Mouse (Mus musculus): ENCODE data around the gene Atp2b4. TPM values are rescaled to one million over a fixed set of nuclear protein-coding genes. Genes with fewer than 3 reads are reported as not detected.
"Not testable (repeated sequence)": the region's sequence is repeated elsewhere in the genome, so short reads cannot be mapped to it uniquely, and the experiment has no call there.

Atp2b4 gene
- polyA plus RNA-seq, 1 experiment, result 22.8 TPM

DNA sequence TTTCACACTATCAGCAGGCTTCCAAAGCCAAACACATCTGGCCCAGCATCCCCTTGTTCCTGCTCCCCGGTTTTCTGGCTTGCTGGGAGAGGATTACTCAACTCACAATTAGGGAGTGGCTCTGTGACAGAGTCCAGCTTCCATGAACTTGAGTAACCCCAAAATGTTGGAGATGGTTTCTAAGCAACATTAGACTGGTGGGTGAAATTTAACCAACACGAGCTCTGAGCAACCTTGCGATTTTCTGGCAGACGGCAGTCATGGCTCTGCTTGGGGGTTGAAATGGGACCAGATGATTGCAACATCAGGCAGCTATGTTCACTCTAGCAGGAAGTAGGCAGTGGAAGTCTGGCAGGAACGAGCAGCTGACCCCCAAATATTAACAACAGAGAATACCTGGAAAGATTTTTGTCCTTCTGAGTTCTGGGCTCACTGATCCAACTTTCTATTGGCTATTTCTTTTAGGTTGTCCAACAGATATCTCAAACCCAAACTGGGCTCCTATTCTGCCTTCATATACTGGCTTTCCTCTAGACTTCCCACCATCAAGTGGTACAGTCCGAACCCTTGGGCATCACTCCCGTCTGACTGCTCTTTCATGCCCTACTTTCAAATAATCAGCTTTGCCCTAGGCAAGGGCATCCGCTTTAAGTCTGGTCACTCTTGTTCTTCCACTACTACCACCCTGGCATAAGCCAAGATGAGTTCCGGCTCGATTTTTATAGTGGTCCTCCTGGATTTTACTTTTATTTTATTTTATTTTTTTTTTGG is 114.9 kb downstream of the Atp2b4 start:
- TF ChIP-seq CTCF (IDR thresholded peaks at IDR 0.05; ENCODE audit: control insufficient read depth, insufficient read depth, insufficient replicate concordance, low read depth, low read length) (no peak), POLR2A (IDR thresholded peaks at IDR 0.05; ENCODE audit: control insufficient read depth, low read depth, low read length) (no peak)
- no peak overlapping the region for H3K4me3 ChIP-seq (ENCODE audit: control insufficient read depth, low read depth, low read length)
- peaks cover 8% of the 10 kb centered on the region for H3K4me1 ChIP-seq (ENCODE audit: control insufficient read depth, insufficient read depth, low read length)
- H3K27ac ChIP-seq (ENCODE audit: control insufficient read depth, insufficient read depth, low read depth, low read length), result no peak overlapping the region
- H3K27me3 ChIP-seq (ENCODE audit: control insufficient read depth, insufficient read depth, low read length), result no peaks in the 10 kb centered on the region
- no peaks in the 10 kb centered on the region for H3K36me3 ChIP-seq (ENCODE audit: control insufficient read depth, insufficient read depth, low read length)

DNA sequence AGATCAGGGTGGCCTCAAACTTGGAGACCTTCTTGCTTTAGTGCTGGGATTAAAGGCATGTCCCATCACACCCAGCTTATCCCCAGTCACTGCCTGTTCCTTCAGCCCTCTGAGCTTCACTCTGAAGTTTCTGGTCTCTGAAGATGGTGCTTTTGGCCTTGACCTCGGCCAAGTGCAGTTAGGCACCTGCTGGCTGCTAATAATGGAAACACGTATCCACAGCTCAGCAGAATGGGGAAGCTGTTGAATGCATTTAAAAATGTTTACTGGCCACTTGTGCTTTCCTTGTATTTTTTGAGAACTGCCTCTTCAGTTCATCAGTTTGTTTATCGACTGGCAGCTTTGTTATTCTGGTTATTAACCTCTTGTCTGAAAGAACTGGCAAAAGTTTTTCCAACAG is 129.0 kb downstream of the Atp2b4 start:
- TF ChIP-seq POLR2A (IDR thresholded peaks at IDR 0.05; ENCODE audit: control insufficient read depth, low read depth, low read length), result no peak
- TF ChIP-seq CTCF (IDR thresholded peaks at IDR 0.05; ENCODE audit: control insufficient read depth, insufficient read depth, insufficient replicate concordance, low read depth, low read length), result no peak
- Histone ChIP-seq H3K27ac (ENCODE audit: control insufficient read depth, insufficient read depth, low read depth, low read length) (no peak overlapping the region), H3K27me3 (ENCODE audit: control insufficient read depth, insufficient read depth, low read length) (no peaks in the 10 kb centered on the region), H3K4me1 (ENCODE audit: control insufficient read depth, insufficient read depth, low read length) (no peaks in the 10 kb centered on the region), H3K36me3 (ENCODE audit: control insufficient read depth, insufficient read depth, low read length) (no peaks in the 10 kb centered on the region), H3K4me3 (ENCODE audit: control insufficient read depth, low read depth, low read length) (no peak overlapping the region)

DNA sequence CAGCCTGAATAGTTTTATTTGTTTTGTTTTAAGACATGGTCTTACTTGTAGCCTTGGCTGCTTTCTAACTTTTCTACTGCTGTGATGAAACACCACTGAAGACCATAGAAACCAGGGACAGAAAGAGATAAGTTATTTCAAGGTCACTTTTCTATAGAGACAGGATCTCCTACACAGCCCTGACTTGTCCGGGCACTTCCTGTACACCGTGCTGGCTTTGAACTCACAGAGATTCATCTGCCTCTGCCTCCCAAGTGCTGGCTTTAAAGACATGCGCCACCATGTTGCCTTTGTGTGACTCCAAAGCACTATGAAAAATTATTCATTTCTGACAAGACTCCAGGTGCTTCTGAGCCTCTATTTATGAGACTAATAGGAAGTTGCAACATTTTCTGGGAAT is 129.6 kb downstream of the Atp2b4 start:
- TF ChIP-seq POLR2A (IDR thresholded peaks at IDR 0.05; ENCODE audit: control insufficient read depth, low read depth, low read length), result no peak
- no peak for TF ChIP-seq CTCF (IDR thresholded peaks at IDR 0.05; ENCODE audit: control insufficient read depth, insufficient read depth, insufficient replicate concordance, low read depth, low read length)
- no peaks in the 10 kb centered on the region for H3K36me3 ChIP-seq (ENCODE audit: control insufficient read depth, insufficient read depth, low read length)
- no peaks in the 10 kb centered on the region for H3K4me1 ChIP-seq (ENCODE audit: control insufficient read depth, insufficient read depth, low read length)
- H3K4me3 ChIP-seq (ENCODE audit: control insufficient read depth, low read depth, low read length), result no peak overlapping the region
- no peaks in the 10 kb centered on the region for H3K27me3 ChIP-seq (ENCODE audit: control insufficient read depth, insufficient read depth, low read length)
- no peak overlapping the region for H3K27ac ChIP-seq (ENCODE audit: control insufficient read depth, insufficient read depth, low read depth, low read length)

DNA sequence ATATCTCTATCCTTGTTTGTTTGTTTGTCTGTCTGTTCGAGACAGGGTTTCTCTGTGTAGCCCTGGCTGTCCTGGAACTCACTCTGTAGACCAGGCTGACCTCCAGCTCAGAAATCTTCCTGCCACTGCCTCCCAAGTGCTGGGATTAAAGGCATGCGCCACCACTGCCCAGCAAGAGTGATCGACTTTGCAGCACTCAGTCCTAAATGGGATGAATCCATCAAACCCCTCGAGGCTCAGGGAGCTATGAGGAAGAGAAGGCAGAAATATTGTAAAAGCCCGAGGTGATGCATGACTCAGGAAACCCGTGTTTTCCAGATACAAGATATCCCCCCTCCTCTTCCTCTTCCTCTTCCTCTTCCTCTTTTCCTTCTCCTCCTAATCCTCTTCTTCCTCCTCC is 130.1 kb downstream of the Atp2b4 start:
- Histone ChIP-seq H3K27me3 (ENCODE audit: control insufficient read depth, insufficient read depth, low read length) (no peaks in the 10 kb centered on the region), H3K4me3 (ENCODE audit: control insufficient read depth, low read depth, low read length) (no peak overlapping the region), H3K27ac (ENCODE audit: control insufficient read depth, insufficient read depth, low read depth, low read length) (no peak overlapping the region)

DNA sequence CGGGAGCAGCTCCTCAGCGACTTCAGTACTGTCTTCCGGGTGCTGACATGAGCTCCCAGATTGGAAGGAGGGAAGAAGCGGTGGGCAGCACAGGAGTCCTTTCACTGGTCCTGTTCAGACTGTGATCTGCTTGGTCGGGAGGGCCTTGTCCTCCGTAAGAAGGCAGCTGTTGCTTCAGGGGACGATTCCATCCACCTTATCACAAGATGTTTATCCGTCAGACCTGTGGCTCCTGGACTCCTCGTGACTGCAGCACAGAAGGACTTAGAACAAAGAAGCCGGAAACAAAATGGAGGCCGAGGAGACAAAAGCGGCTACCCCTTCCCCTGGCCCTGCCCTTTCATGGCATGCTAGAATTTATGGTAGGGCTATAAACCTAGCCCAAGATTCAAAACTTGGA is 130.7 kb downstream of the Atp2b4 start:
- Histone ChIP-seq H3K27me3 (ENCODE audit: control insufficient read depth, insufficient read depth, low read length) (no peaks in the 10 kb centered on the region), H3K36me3 (ENCODE audit: control insufficient read depth, insufficient read depth, low read length) (no peaks in the 10 kb centered on the region), H3K27ac (ENCODE audit: control insufficient read depth, insufficient read depth, low read depth, low read length) (no peak overlapping the region), H3K4me3 (ENCODE audit: control insufficient read depth, low read depth, low read length) (peak overlapping the region; percentile 2; the same call in 1 of the 2 replicates), H3K4me1 (ENCODE audit: control insufficient read depth, insufficient read depth, low read length) (no peaks in the 10 kb centered on the region)
- TF ChIP-seq CTCF (IDR thresholded peaks at IDR 0.05; ENCODE audit: control insufficient read depth, insufficient read depth, insufficient replicate concordance, low read depth, low read length) (no peak), POLR2A (IDR thresholded peaks at IDR 0.05; ENCODE audit: control insufficient read depth, low read depth, low read length) (no peak)

More for the DNA sequence above, 130.1 kb downstream of the Atp2b4 start:
- no peaks in the 10 kb centered on the region for H3K36me3 ChIP-seq (ENCODE audit: control insufficient read depth, insufficient read depth, low read length)
- no peaks in the 10 kb centered on the region for H3K4me1 ChIP-seq (ENCODE audit: control insufficient read depth, insufficient read depth, low read length)
- TF ChIP-seq POLR2A (IDR thresholded peaks at IDR 0.05; ENCODE audit: control insufficient read depth, low read depth, low read length), result no peak
- TF ChIP-seq CTCF (IDR thresholded peaks at IDR 0.05; ENCODE audit: control insufficient read depth, insufficient read depth, insufficient replicate concordance, low read depth, low read length), result no peak

DNA sequence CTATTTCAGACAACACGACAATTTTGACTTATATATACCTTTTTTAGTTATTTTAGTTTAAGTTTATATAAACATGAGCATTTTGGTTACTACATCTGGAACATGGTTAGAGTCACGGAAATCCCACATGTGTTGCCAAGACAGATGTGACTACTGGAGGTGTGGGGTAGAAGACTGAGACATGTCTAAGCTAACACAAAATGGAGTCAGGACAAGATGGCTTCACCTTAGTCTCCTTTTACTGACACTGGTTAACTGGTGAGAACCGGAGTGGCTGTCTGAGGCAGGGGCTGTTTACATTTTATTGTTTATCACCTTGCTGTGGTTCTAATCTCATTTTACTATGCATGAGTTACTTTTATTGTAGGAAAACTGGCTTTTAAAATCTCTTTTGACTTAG is 132.2 kb downstream of the Atp2b4 start:
- H3K27me3 ChIP-seq (ENCODE audit: control insufficient read depth, insufficient read depth, low read length), result no peaks in the 10 kb centered on the region
- no peak overlapping the region for H3K27ac ChIP-seq (ENCODE audit: control insufficient read depth, insufficient read depth, low read depth, low read length)
- no peak overlapping the region for H3K4me3 ChIP-seq (ENCODE audit: control insufficient read depth, low read depth, low read length)
- H3K4me1 ChIP-seq (ENCODE audit: control insufficient read depth, insufficient read depth, low read length), result no peaks in the 10 kb centered on the region
- TF ChIP-seq CTCF (IDR thresholded peaks at IDR 0.05; ENCODE audit: control insufficient read depth, insufficient read depth, insufficient replicate concordance, low read depth, low read length) (no peak), POLR2A (IDR thresholded peaks at IDR 0.05; ENCODE audit: control insufficient read depth, low read depth, low read length) (no peak)
- H3K36me3 ChIP-seq (ENCODE audit: control insufficient read depth, insufficient read depth, low read length), result no peaks in the 10 kb centered on the region

DNA sequence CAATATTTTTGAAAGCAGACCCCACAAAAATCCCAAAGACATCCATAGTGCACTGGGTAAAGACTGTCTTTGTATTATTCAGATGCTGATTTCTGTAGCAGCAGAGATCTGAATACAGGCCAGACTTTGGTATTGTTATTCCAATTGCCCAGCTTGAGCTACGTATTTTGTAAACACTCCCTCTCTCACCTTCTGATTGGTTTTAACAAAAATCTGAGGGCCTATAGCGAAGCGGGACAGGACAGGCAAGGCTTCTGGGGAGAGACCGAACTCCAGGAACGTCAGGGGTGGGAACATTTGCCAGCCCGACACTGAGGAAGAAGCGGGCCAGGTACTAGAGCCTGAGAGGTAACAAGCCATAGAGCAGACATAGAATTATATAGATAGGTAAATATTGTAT is 133.1 kb downstream of the Atp2b4 start:
- Histone ChIP-seq H3K4me3 (ENCODE audit: control insufficient read depth, low read depth, low read length) (no peak overlapping the region), H3K36me3 (ENCODE audit: control insufficient read depth, insufficient read depth, low read length) (no peaks in the 10 kb centered on the region), H3K4me1 (ENCODE audit: control insufficient read depth, insufficient read depth, low read length) (no peaks in the 10 kb centered on the region), H3K27ac (ENCODE audit: control insufficient read depth, insufficient read depth, low read depth, low read length) (no peak overlapping the region), H3K27me3 (ENCODE audit: control insufficient read depth, insufficient read depth, low read length) (no peaks in the 10 kb centered on the region)
- TF ChIP-seq CTCF (IDR thresholded peaks at IDR 0.05; ENCODE audit: control insufficient read depth, insufficient read depth, insufficient replicate concordance, low read depth, low read length), result no peak
- TF ChIP-seq POLR2A (IDR thresholded peaks at IDR 0.05; ENCODE audit: control insufficient read depth, low read depth, low read length), result no peak

DNA sequence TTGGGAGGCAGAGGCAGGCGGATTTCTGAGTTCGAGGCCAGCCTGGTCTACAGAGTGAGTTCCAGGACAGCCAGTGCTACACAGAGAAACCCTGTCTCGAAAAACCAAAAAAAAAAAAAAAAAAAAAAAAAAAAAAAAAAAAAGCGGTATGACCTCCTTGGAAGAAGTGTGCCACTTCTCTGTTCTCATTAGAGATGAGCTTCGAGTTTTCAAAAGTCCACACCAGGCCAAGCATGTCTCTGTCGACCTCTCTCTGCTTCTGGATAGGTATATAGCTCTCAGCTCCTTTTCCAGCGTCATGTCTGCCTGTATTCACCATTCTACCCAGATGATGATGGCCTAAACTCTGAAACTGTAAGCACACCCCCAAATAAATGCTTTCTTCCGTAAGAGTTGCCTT is 135.1 kb downstream of the Atp2b4 start:
- H3K4me3 ChIP-seq (ENCODE audit: control insufficient read depth, low read depth, low read length); H3K27me3 ChIP-seq (ENCODE audit: control insufficient read depth, insufficient read depth, low read length): not testable (repeated sequence)

More for the DNA sequence above, 135.1 kb downstream of the Atp2b4 start:
- not testable (repeated sequence) for H3K4me1 ChIP-seq (ENCODE audit: control insufficient read depth, insufficient read depth, low read length); H3K36me3 ChIP-seq (ENCODE audit: control insufficient read depth, insufficient read depth, low read length); H3K27ac ChIP-seq (ENCODE audit: control insufficient read depth, insufficient read depth, low read depth, low read length)
